Mouse (Mus musculus): ENCODE results near the gene Btbd11. TPM values are rescaled to one million over a fixed set of nuclear protein-coding genes. Genes with fewer than 3 reads are reported as not detected.

Btbd11 gene
- total and polyA plus RNA-seq, 3 experiments, result 10.1 to 18.5 (median 15.4) TPM

DNA sequence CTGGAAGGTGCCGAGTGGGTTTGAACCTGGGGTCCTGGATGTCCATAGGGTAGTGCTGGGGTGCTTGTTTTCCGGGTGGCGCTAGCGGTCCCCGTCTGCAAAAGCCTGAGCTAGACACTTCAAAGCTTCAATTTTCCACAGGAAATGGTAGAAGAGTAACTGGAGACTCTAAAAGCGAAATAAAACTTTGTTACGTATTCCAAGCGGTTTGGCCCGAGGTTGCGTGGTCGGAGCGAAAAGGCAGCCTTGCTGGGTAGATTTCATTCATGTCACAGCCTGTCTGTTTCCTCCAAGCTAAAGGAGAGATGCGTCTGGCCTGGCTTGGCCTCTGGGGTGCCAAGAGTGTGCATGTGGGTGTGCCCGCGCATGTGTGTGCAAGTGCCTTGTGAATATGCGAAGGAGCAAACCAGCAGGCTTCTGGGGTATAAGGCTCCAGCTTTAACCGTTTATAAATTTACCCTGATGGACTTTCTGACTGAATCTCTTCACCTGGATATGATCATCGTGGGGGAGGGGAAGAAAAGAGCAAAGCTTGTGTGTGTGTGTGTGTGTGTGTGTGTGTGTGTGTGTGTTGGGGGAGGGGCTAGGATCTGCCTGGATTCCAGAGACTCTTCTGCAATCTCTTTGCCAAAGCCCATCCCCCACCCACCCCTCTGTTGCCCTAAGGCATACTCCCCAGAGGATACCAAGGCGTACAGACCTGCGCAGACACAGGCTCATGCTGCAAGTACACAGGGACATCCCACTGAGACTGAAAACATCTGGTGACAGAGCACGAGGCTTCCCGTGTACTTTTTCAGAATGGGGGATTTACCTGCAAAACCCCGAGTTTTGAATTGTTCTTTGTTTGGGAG is 2.9 kb downstream of the Btbd11 start (continued):
- peak; percentile 38; the same call in 1 of the 2 replicates for TF ChIP-seq ELF1 (IDR thresholded peaks at IDR 0.05; ENCODE audit: low read depth, low read length)
- TF ChIP-seq RCOR1 (conservative IDR thresholded peaks at IDR 0.05; ENCODE audit: low read depth, low read length), result 0 out of 2 replicates have a peak, but pooled peaks have one; percentile 44
- TF ChIP-seq CHD2 (IDR thresholded peaks at IDR 0.05; ENCODE audit: low read length), result peak; percentile 90
- TF ChIP-seq USF1 (IDR thresholded peaks at IDR 0.05; ENCODE audit: low read depth, low read length), result no peak
- TF ChIP-seq SMC3 (IDR thresholded peaks at IDR 0.05; ENCODE audit: low read depth, low read length), result peak; percentile 1; the same call in 1 of the 2 replicates
- no peak for TF ChIP-seq NELFE (IDR thresholded peaks at IDR 0.05; ENCODE audit: low read depth, low read length)
- peak; percentile 85 for TF ChIP-seq MAX (IDR thresholded peaks at IDR 0.05; ENCODE audit: low read length)
- peak; percentile 95 for TF ChIP-seq ETS1 (conservative IDR thresholded peaks at IDR 0.05; ENCODE audit: low read depth, low read length)
- TF ChIP-seq RAD21 (IDR thresholded peaks at IDR 0.05; ENCODE audit: low read depth, low read length), result no peak; the same call in 1 of the 2 replicates
- TF ChIP-seq NRF1 (IDR thresholded peaks at IDR 0.05; ENCODE audit: low read depth, low read length), result peak; percentile 79
- TF ChIP-seq UBTF (IDR thresholded peaks at IDR 0.05; ENCODE audit: low read depth, low read length), result no peak
- TF ChIP-seq BHLHE40 (IDR thresholded peaks at IDR 0.05; ENCODE audit: low read depth, low read length), result peak; percentile 96
- peak; percentile 93 for TF ChIP-seq MYC (IDR thresholded peaks at IDR 0.05; ENCODE audit: low read depth, low read length)
- TF ChIP-seq EP300 (IDR thresholded peaks at IDR 0.05; ENCODE audit: low read length), result peak; percentile 81
- TF ChIP-seq ZC3H11A (IDR thresholded peaks at IDR 0.05; ENCODE audit: low read depth, low read length), result no peak
- TF ChIP-seq ZMIZ1 (IDR thresholded peaks at IDR 0.05; ENCODE audit: low read depth, low read length), result 0 out of 2 replicates have a peak, but pooled peaks have one; percentile 37
- peak; percentile 86 for TF ChIP-seq IRF4 (IDR thresholded peaks at IDR 0.05; ENCODE audit: low read depth, low read length)

GRCm38 (mm10) chr10:85393016-85393415 is 6.4 kb downstream of the Btbd11 start:
- Histone ChIP-seq H3K27me3 (replicated peaks) (no peaks in the 10 kb centered on the region), H3K4me3 (replicated peaks in 1 of 3; ENCODE audit: low read depth in 2 of 3, low read length in 2 of 3, poor library complexity in 1 of 3) (no peak overlapping the region), H3K9me3 (replicated peaks; ENCODE audit: low read length) (peaks cover 2% of the 10 kb centered on the region), H3K4me2 (ENCODE audit: insufficient read depth, low read depth, poor library complexity, severe bottlenecking) (no peak overlapping the region), H3K4me1 (ENCODE audit: control insufficient read depth in 1 of 2, insufficient read depth in 2 of 2) (peaks cover 5 to 48% of the 10 kb centered on the region in 2 experiments; a peak in 3 of 4 replicates), H3K27ac (ENCODE audit: insufficient read depth, low read depth) (no peak overlapping the region), H3K79me2 (replicated peaks; ENCODE audit: control insufficient read depth, extremely low read depth, insufficient read depth, poor library complexity, severe bottlenecking) (no peaks in the 10 kb centered on the region; the same call in 1 of the 2 replicates), H3K36me3 (replicated peaks in 1 of 2; ENCODE audit: control insufficient read depth in 1 of 2, insufficient read depth in 1 of 2, low read length in 1 of 2) (peaks cover 0 to 42% of the 10 kb centered on the region in 2 experiments), H3K9ac (ENCODE audit: insufficient read depth, low read depth) (no peak overlapping the region)
- no peak for DNase-seq (ENCODE audit: extremely low read depth)
- in situ Hi-C loops (cut with MboI; ENCODE audit: low pct_ligation_motif_present, low pct_unique_long_range_greater_than_20kb, low sequenced_read_pairs) (loop anchor here (5.0 kb wide), 1 partner anchor 49 kb away; no protein-coding TSS in a partner anchor), dilution Hi-C loops (cut with MboI; ENCODE audit: extremely low pct_ligation_motif_present, extremely low pct_unique_long_range_greater_than_20kb, low sequenced_read_pairs) (no loop called here)
- TF ChIP-seq MAFK (IDR thresholded peaks at IDR 0.05; ENCODE audit: insufficient replicate concordance, low read length) (no peak), NRF1 (IDR thresholded peaks at IDR 0.05; ENCODE audit: low read depth, low read length) (no peak), USF2 (conservative IDR thresholded peaks at IDR 0.05; ENCODE audit: low read depth, low read length) (no peak), TCF12 (IDR thresholded peaks at IDR 0.05; ENCODE audit: low read depth, low read length) (no peak), BHLHE40 (IDR thresholded peaks at IDR 0.05; ENCODE audit: low read depth, low read length) (no peak), MAX (IDR thresholded peaks at IDR 0.05; ENCODE audit: low read length) (no peak), CHD1 (IDR thresholded peaks at IDR 0.05; ENCODE audit: low read depth, low read length) (no peak), PAX5 (IDR thresholded peaks at IDR 0.05; ENCODE audit: low read length) (no peak), IRF4 (IDR thresholded peaks at IDR 0.05; ENCODE audit: low read depth, low read length) (no peak), ZC3H11A (IDR thresholded peaks at IDR 0.05; ENCODE audit: low read depth, low read length) (no peak), USF1 (IDR thresholded peaks at IDR 0.05; ENCODE audit: low read depth, low read length) (no peak)

Measured in CH12.LX (cell line).